Mouse (Mus musculus) thymus, postnatal 36 days (tissue): ENCODE measurements around the gene Nans.

Experiments used
- DNase-seq, 2 experiments: peaks; one replicate each; pipeline ENCODE4 v3.0.0; 2022; ENCODE audit warnings: mixed read lengths in 2 of 2

Gene Nans

GRCm38 (mm10) chr4:46485696-46486417, 3.2 kb upstream of the Nans start:
- DNase-seq = peak; percentile 91 to 92

DNA sequence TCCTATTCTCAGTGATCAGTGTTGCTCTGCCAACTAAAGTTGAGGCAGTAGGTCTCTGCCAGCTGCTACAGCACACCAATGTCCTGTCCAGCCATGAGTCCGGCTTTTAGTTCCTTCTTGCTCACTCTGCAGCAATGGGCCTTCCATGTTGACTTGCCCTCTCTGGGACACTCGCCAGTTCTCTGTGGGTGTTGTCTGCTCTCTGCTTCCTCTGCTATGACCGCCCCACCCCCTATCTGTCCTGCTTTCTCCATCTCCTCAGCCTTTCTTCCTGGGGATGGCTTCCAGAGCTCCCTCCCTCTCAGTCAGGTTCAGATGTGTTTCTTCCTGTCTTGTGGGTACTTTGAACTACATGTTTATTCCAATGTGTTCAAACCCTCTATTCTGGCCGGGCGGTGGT, 1.7 kb upstream of the Nans start:
- no peak for DNase-seq

DNA sequence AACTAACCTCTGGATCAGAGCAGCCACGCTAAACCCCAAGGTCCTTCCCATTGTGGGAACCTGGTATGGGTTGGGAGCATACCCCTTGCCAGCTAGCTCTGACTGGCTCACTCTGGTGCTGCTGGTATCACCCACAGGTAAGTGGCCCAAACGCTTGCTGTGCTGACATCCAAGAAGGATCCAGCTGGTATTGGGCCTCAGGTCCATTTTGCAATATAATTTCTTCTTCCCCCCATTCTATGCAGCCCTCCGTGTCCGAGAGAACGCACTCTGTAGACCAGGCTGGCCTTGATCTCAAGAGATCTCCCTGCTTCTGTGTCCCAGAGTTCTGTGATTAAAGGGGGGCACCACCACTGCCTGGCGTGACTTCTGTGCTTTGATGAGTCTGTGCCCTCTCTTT, 4.0 kb downstream of the Nans start:
- no peak for DNase-seq

DNA sequence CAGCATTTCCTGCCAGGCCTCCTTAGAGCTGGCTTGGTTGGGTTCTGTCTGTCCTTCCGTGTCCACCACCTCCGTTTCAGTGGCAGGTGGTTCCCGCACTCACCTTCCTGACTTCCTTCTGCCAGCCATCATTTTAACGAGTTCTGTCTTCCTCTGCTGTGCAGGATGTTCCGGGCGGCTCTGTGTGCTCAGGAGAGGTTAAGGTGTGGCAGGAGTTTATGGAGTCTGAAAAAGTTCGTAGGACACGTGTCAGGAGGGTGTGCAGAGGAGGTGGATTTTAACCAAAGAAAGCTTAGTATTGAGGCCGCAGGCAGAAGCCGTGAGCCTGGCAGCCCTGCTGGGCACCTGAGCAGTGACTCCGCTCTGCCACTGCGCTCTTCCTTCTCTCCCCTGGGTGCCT, 6.5 kb downstream of the Nans start:
- no peak for DNase-seq

GRCm38 (mm10) chr4:46497286-46497892, 8.3 kb downstream of the Nans start:
- peak; percentile 70 to 79 for DNase-seq

GRCm38 (mm10) chr4:46498511-46498910, 9.5 kb downstream of the Nans start:
- no peak for DNase-seq

DNA sequence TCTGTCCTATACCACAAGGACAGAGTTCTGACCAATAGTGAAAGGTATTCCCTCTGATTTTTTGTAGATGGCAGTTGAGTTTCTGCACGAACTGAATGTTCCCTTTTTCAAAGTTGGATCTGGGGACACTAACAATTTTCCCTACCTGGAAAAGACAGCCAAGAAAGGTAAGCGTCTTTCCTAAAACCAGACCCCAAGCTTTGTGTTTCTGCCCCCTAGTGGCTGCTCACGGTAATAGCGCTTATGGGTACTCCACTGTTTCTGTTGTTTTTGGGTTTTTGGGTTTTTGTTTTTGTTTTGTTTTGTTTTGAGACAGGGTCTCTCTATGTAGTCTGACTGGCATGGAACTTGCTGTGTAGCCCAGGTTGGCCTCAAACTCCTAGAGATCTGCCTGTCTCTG, 9.9 kb downstream of the Nans start:
- DNase-seq = peak in 1 of 2 experiments; percentile 52

DNA sequence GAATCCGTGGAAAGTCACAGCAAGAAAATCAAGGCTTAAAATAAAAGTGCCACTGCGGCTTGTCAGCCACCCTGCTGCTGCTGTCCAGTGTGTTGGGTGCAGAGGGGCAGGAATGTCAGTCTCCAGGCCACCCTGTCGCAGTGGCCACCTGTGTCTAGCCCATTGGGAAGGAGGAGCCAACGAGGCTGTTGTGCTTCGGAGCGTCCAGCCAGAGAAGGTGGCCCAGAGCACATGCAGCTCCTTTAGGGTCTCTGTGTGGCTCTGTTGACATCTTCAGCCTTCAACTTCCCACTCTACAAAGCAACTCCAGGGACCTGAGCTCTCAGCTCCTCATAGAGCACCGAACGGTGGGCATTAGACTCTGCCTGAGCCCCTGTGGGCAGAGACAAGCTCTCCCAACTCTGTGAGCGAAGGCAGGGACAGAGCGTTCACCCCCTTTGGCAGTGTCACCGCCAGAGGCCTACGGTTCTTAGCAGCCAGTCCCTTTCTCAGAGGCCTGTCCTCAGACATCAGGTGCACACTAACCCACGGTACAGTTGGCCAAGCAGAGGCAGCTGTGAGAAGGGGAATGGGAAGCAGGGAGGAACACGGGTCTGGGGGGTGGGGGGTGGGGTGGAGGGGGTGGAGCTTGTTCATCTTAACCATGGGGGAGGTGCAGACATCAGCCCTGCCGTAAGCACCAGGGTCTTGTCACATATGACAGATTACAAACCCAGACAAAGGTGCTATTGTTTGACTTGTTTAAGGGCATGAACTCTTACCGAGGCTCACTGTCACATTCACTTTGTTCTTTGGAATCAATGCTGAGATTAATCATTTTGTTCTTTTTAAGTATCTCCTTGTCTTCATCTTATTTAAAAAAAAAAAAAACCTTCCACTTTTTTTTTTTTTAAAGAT, 13.8 kb downstream of the Nans start:
- DNase-seq = no peak

DNA sequence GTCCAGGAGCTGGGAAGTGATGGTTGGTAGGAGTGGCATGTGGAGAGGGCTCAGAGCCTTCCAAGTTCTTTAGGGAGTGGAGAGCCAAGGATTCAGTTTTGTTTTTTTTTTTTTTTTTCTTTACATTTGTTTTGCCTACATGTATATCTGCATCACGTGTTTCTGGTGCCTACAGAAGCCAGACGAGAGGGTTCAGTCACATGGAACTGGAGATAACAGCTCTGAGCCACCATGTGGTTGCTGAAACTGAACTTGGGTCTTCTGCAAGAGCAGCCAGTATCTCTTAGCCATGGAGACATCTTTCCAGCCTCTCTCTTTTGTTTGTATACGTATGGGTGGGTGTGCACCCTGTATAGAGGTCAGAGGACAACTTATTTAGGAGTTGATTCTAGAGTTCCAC, 14.8 kb downstream of the Nans start:
- no peak for DNase-seq

DNA sequence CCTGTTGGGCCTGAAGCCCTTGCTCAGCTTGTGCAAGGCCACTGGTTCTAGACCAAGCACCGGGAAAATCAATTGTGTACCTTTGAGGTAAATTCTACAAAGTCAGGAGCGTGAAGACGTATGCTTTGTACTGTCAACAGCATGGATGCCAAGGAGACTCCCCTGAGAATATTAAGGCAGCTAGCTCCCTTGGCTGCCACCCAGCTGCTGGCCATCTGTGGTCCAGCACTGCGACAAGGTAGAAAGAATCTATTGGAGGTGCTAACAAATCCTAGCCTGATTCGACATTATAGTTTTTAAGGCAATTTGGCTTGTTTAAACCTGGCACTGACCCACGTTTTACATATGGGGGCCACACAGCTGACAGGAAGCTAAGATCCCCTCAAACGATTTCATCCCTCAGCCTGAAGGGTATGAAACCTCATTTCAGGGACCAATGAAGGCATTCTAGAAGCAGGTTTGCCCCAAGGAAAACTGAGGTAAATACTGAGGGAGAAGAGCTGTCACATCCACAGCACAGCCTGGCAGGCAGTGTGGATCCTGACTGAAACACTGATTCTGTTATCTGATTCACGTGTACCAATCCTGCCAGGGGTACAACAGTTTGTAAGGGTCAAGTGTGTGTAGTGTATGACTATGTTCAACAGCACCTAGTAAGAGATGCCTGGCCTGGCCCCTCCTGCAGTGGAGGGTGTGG, 16.5 kb downstream of the Nans start:
- DNase-seq = no peak

DNA sequence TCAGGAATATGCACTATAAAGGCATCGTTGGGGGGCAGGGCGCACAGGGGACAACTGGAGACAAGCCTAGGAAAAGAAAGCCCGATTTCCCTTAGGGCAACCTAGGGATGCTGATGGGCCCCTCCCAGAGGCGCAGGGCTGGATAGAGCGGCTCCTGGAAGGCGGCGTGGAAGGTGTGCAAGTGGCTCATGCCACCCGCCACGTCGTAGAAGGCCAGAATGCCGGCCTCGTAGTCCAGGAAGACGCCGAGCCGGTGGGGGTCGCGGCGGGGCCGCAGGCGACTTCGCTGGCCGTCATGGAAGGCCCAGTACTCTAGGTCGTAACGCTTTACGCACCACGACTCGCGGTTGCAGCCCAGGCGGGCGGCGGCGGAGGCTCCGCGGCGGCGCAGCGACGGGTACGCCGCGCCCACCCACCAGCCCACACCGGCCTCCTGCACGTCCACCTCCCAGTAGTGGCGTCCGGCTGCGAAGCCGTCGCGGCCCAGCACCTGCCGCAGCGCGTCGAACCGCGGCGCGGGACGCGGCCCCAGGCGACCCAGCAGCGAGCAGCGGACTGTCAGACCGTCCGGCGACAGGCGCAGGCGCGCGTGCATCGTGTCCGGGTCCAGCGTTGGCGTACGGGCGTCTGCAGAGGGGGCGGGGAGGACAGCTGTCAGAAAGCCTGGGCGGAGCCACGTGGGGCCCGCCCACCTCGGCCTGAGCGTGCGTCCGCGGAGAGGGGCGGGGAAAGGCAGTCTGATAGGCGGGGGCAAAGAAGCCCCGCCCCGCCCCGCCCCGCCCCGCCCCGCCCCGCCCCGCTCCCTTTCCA, 18.0 kb downstream of the Nans start:
- peak; percentile 87 to 91 for DNase-seq

DNA sequence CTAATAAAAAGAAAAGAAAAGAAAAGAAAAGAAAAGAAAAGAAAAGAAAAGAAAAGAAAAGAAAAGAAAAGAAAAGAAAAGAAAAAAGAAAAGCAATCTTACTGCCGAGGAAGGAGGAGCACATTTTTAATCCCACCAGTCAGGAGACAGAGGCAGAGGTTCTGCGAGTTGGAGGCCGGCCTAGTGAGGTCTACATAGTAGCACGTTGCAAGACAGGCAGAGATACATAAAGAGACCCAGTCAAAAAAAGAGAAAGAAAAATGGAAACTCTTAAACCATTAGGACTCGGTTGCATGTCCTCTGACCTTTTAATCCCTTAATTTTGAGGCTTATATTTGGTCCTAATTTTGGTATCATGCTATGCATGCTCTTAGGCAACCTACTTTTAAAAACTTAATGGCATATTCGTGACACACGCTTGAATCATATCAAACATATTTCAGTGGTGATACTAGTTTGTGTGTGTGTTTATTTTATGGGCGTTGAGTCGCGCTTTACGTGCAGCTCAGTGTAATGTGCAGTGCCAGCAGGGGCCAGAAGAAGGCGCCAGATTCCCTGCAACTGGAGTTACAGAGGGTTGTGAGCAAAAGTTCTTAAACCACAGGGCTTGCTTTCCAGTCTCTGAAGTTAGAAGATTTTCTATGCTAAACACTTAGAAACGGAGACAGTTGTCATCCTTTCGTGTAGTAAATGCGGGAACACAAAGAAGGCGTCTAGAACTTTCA, 18.9 kb downstream of the Nans start:
- peak; percentile 85 to 86 for DNase-seq

DNA sequence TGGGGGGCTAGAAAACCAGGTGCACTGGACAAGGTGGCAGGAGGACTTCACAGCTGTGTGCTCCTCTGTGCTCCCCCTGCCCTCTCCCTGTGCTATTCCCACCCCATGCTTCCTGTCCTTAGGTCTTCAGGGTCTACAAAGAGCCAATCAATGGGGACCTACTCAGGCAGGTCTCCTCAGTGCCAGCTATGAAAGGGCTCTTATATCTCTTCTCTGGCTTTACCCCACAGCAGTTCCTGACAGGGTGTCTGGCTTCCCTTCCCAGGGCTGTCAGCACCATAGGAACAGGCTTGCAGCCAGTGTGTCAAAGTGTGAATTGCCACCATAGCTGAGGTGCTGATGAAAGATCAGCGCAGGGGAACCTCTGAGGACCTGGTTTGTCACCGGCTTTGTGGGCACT, 31.4 kb downstream of the Nans start:
- DNase-seq = no peak

- DNase-seq = no peak
These were observed 32.4 kb downstream of the Nans start for GRCm38 (mm10) chr4:46521457-46521856.

DNA sequence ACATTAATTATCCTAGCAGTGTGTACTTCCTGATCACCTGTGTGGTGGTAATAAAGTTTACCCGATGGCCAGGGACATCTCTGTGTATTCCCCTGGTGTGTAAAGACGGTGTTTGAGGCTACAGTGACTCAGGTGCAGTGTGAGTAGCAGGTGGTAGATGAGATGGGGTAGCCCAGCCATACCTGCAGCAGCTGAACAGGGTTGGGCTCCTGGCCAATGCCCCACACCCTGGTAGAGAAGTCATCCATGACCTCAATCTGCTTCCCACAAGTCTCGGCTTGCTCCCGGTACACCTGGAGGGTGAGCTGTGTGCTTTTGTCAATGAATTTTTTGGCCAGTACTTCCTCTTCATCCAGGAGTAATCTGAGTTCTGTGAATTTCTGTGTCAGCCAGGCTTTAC, 34.3 kb downstream of the Nans start:
- DNase-seq = no peak

DNA sequence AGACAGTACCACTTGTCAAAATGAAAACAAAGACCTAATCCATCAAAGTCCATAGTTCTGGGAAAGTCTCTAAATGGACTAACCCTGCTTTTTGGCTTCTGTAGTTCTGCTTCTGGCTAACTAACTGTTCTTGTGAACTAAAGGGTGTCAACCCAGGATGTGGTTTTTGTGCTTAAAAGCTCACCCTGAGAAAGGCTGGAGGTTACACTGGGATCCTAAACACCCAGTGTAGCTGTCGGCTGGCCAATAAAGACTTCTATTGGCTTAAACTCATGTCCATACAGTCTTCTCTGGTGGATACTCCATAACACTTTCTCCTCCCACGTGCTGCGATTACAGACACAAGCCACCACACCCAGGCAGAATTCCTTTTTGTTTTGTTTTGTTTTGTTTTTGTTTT, 37.2 kb downstream of the Nans start:
- no peak for DNase-seq

DNA sequence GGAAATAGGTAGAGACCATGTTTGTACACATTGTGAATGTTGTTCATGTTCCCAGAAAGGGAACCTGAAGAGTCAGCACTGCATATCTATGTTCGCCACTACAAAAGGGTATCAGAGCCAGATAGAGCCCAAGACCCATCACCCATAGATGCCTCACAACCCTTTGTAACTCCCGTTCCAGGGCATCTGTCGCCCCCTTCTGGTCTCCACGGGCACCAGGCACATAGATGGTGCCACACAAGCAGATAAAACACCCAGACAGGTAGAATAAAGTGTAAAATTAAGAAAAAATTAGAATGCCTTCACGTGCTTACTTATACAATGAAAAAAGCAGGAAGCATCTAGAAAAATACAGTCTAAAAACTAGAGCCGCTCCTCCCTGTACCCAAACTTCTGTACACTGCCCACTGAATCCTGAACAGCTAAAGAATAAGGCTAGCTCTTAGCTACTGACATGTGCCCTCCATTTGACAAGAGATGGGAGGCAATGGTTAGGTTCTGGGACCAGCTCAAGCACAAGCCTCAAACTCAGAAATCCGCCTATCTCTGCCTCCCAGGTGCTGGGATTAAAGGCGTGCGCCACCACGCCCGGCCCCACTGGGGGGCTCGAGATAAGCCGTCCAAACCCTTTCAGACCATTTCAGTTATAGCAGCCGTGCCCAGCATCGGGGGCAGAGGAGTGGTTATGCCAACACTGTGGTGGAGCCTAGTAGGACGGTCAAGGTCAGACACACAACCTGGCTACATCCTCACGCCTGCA, 37.9 kb downstream of the Nans start:
- peak in 1 of 2 experiments; percentile 35 for DNase-seq

DNA sequence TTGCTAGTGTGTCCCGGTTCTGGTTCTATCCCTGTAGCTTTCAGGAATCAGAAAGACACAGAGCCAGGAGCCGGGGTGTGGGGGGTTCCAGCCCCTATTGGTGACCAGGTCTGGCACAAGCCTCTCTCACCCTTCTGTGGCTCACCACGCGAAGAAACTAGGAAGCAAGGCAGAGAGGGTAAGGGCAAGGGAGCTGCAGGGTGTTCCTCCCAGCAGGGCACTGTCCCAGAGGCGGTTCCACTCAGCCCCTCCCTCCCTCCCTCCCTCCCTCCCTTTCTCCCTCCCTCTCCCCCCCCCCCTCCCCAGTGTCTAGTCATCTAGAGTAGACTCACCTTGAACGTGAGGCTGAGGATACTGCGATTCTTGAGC, 38.5 kb downstream of the Nans start:
- no peak for DNase-seq

DNA sequence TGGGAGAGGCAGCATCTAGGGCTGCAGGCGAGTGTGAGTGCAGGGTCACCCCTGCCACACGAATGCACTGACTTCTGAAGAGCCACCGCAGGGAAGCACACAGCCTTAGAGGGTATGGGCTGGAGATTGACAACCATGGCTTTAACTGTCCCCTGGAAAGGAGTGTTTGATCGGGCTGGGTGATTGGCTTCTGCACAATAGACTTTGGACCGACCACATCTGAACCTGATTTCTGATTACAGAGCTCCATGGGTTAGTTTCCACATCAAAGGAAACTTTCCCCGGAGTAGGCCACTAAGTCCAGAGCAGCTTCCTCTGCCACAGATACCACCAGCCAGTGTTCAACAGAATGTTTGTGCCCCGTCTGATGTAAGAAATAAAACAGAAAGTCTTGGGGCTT, 40.7 kb downstream of the Nans start:
- DNase-seq = no peak

- no peak for DNase-seq
These were observed 43.5 kb downstream of the Nans start for GRCm38 (mm10) chr4:46532511-46532910.

DNA sequence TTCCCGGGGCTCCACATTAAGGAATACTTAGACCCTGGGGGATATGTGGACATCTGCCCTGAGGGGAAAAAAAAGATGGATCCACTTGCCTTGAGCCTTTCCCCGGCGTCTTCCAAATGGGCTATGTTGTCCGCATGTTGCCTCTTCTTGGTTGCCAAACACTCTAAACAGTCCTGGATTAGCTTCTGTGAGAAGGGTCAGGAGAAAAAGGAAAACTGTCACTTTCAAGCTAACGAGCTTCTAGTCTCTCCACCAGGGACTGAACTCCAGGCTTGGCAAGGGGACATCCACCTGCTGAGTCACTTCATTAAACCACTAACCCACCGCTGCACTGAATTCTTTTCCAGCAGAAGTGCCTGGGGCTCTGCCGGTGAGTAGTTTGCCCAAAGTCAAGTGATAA, 43.9 kb downstream of the Nans start:
- DNase-seq = no peak
